Mouse (Mus musculus) MEL (cell line): ENCODE measurements around the gene Prkcb. TPM values are rescaled to one million over a fixed set of nuclear protein-coding genes. Genes with fewer than 3 reads are reported as not detected.

Experiments
- DNase-seq: peaks from one replicate; pipeline ENCODE4 v3.0.0; 2011; ENCODE audit warnings: low read depth, low spot score
- H3K27ac ChIP-seq: 2 replicates; pipeline ENCODE4 v1.5.1; 2012; ENCODE audit warnings: low read depth, mild to moderate bottlenecking, control low read depth, low read length, moderate library complexity; ENCODE audit not compliant: control insufficient read depth
- H3K27me3 ChIP-seq, 2 experiments: fragments of 150-350 bp in 1 of 2; sonication (generic) in 1 of 2; 2 replicates each; pipeline ENCODE4 v1.6.1; 2012; ENCODE audit warnings: low read length in 2 of 2, mild to moderate bottlenecking in 2 of 2, improper control_type of control experiment in 1 of 2, moderate library complexity in 1 of 2; ENCODE audit not compliant: insufficient read depth in 2 of 2, control insufficient read depth in 1 of 2
- H3K36me3 ChIP-seq, 2 experiments: 2 replicates each; pipeline ENCODE4 v1.6.1; 2012 to 2014; ENCODE audit warnings: low read length in 2 of 2, improper control_type of control experiment in 1 of 2, inconsistent platforms in 1 of 2, mild to moderate bottlenecking in 1 of 2; ENCODE audit not compliant: insufficient read depth in 2 of 2, control insufficient read depth in 1 of 2
- H3K4me1 ChIP-seq, 2 experiments: fragments of 150-350 bp in 1 of 2; sonication (generic) in 1 of 2; 2 replicates each; pipeline ENCODE4 v1.6.1; 2012; ENCODE audit warnings: low read length in 2 of 2, improper control_type of control experiment in 1 of 2, mild to moderate bottlenecking in 1 of 2; ENCODE audit not compliant: insufficient read depth in 2 of 2, control insufficient read depth in 1 of 2
- H3K4me3 ChIP-seq, 2 experiments: fragments of 150-350 bp in 1 of 2; sonication (generic) in 1 of 2; 2 replicates each; pipeline ENCODE4 v1.5.1; 2012; ENCODE audit warnings: low read depth in 2 of 2, low read length in 2 of 2, mild to moderate bottlenecking in 2 of 2, moderate library complexity in 2 of 2, control low read depth in 1 of 2, improper control_type of control experiment in 1 of 2; ENCODE audit not compliant: control insufficient read depth in 1 of 2, insufficient read depth in 1 of 2
- H3K79me2 ChIP-seq: 2 replicates; pipeline ENCODE4 v1.6.1; 2012; ENCODE audit warnings: mild to moderate bottlenecking, low read length, moderate library complexity; ENCODE audit not compliant: control insufficient read depth, poor library complexity, insufficient read depth
- H3K9ac ChIP-seq: 2 replicates; pipeline ENCODE4 v1.6.1; 2012; ENCODE audit warnings: low read depth, mild to moderate bottlenecking, control low read depth, low read length, moderate library complexity; ENCODE audit not compliant: control insufficient read depth, poor library complexity, severe bottlenecking
- H3K9me3 ChIP-seq: fragments of 150-350 bp; sonication (generic); replicated peaks from 2 replicates; pipeline ENCODE4 v1.6.1; 2012; ENCODE audit warnings: mild to moderate bottlenecking, low read length, improper control_type of control experiment, moderate library complexity; ENCODE audit not compliant: insufficient read depth
- BHLHE40 ChIP-seq: IDR thresholded peaks from 2 replicates; pipeline ENCODE4 v1.6.1; 2012; ENCODE audit warnings: low read depth, mild to moderate bottlenecking, inconsistent platforms, low read length, improper control_type of control experiment, borderline replicate concordance
- CHD1 ChIP-seq: IDR thresholded peaks from 2 replicates; pipeline ENCODE4 v1.6.1; 2012; ENCODE audit warnings: low read depth, mild to moderate bottlenecking, inconsistent platforms, low read length, improper control_type of control experiment
- ELF1 ChIP-seq: IDR thresholded peaks from 2 replicates; pipeline ENCODE4 v1.6.1; 2014; ENCODE audit warnings: low read depth, mild to moderate bottlenecking, inconsistent platforms, low read length, improper control_type of control experiment, moderate library complexity
- GABPA ChIP-seq: IDR thresholded peaks from 2 replicates; pipeline ENCODE4 v1.6.1; 2012; ENCODE audit warnings: low read depth, mild to moderate bottlenecking, inconsistent platforms, low read length, improper control_type of control experiment, moderate library complexity
- HCFC1 ChIP-seq: IDR thresholded peaks from 2 replicates; pipeline ENCODE4 v1.6.1; 2012; ENCODE audit warnings: low read depth, mild to moderate bottlenecking, inconsistent platforms, low read length, improper control_type of control experiment, moderate library complexity
- MAZ ChIP-seq: IDR thresholded peaks from 2 replicates; pipeline ENCODE4 v1.6.1; 2012; ENCODE audit warnings: low read depth, mild to moderate bottlenecking, inconsistent platforms, low read length, improper control_type of control experiment
- MEF2A ChIP-seq: IDR thresholded peaks from 2 replicates; pipeline ENCODE4 v1.6.1; 2014; ENCODE audit warnings: low read depth, mild to moderate bottlenecking, inconsistent platforms, low read length, improper control_type of control experiment; ENCODE audit not compliant: poor library complexity, insufficient replicate concordance, severe bottlenecking; ENCODE audit errors: extremely low read depth
- MXI1 ChIP-seq: IDR thresholded peaks from 2 replicates; pipeline ENCODE4 v1.6.1; 2011; ENCODE audit warnings: mild to moderate bottlenecking, low read depth, low read length, improper control_type of control experiment
- POLR2AphosphoS2 ChIP-seq: IDR thresholded peaks from 2 replicates; pipeline ENCODE4 v1.6.1; 2011; ENCODE audit warnings: low read length, improper control_type of control experiment
- RAD21 ChIP-seq: IDR thresholded peaks from 2 replicates; pipeline ENCODE4 v1.6.1; 2011; ENCODE audit warnings: mild to moderate bottlenecking, low read depth, low read length, improper control_type of control experiment
- RCOR1 ChIP-seq: IDR thresholded peaks from 2 replicates; pipeline ENCODE4 v1.6.1; 2012; ENCODE audit warnings: low read depth, mild to moderate bottlenecking, inconsistent platforms, low read length, improper control_type of control experiment
- TAL1 ChIP-seq: IDR thresholded peaks from 2 replicates; pipeline ENCODE4 v1.6.1; 2012; ENCODE audit warnings: mild to moderate bottlenecking, inconsistent platforms, low read length, moderate library complexity, mixed read lengths
- TCF12 ChIP-seq: IDR thresholded peaks from 2 replicates; pipeline ENCODE4 v1.6.1; 2014; ENCODE audit warnings: low read depth, mild to moderate bottlenecking, inconsistent platforms, low read length, improper control_type of control experiment, moderate library complexity
- USF2 ChIP-seq, 2 experiments: IDR thresholded peaks; 2 replicates each; pipeline ENCODE4 v1.6.1; 2011 to 2012; ENCODE audit warnings: improper control_type of control experiment in 2 of 2, low read length in 2 of 2, borderline replicate concordance in 1 of 2, inconsistent platforms in 1 of 2, low read depth in 1 of 2, mild to moderate bottlenecking in 1 of 2; ENCODE audit not compliant: insufficient read depth in 1 of 2
- ZKSCAN1 ChIP-seq: IDR thresholded peaks from 2 replicates; pipeline ENCODE4 v1.6.1; 2012; ENCODE audit warnings: low read depth, mild to moderate bottlenecking, inconsistent platforms, low read length, improper control_type of control experiment, moderate library complexity
- ZMIZ1 ChIP-seq: IDR thresholded peaks from 2 replicates; pipeline ENCODE4 v1.6.1; 2012; ENCODE audit warnings: low read depth, mild to moderate bottlenecking, inconsistent platforms, low read length, improper control_type of control experiment, moderate library complexity
- polyA plus RNA-seq, 2 experiments: library from polyadenylated mRNA; stranded (reverse) in 1 of 2; unstranded in 1 of 2; fragments of >175 nt in 1 of 2; fragments of >200 nt in 1 of 2; gene quantifications; 2 replicates each; pipeline versions ENCODE4 v1.2.1 to v1.2.4; 2012; ENCODE audit warnings: low replicate concordance in 2 of 2, low read depth in 1 of 2; ENCODE audit not compliant: insufficient read length in 2 of 2, insufficient read depth in 1 of 2, missing spikeins in 1 of 2
- total RNA-seq: library from RNA; depleted of rRNA; stranded (reverse); fragments of 300-350 nt; gene quantifications from 2 replicates; pipeline ENCODE4 v1.2.3, GENCODE M21; 2012

The Prkcb gene
- total and polyA plus RNA-seq, 3 experiments, result not detected

- H3K79me2 ChIP-seq, result no peaks in the 10 kb centered on the region
- no peaks in the 10 kb centered on the region for H3K27me3 ChIP-seq
- H3K27ac ChIP-seq, result no peak overlapping the region
- H3K4me1 ChIP-seq, result no peaks in the 10 kb centered on the region
- no peak overlapping the region for H3K4me3 ChIP-seq
- H3K36me3 ChIP-seq, result no peaks in the 10 kb centered on the region
- TF ChIP-seq POLR2AphosphoS2, result no peak
- TF ChIP-seq RCOR1, result no peak
- TF ChIP-seq TCF12, result no peak
- TF ChIP-seq MAZ, result no peak
- no peak for TF ChIP-seq TAL1
- no peak for TF ChIP-seq USF2 (IDR thresholded peaks at IDR 0.05; ENCODE audit: borderline replicate concordance in 1 of 2, insufficient read depth in 1 of 2, low read depth in 1 of 2, low read length in 2 of 2)
- no peak for DNase-seq
- no peak overlapping the region for H3K9ac ChIP-seq
- H3K9me3 ChIP-seq, result no peaks in the 10 kb centered on the region
Measured at GRCm38 (mm10) chr7:122610161-122610560, 321.6 kb downstream of the Prkcb start.

- no peaks in the 10 kb centered on the region for H3K79me2 ChIP-seq
- H3K27ac ChIP-seq, result no peak overlapping the region
- no peak overlapping the region for H3K4me3 ChIP-seq
- H3K4me1 ChIP-seq, result no peaks in the 10 kb centered on the region
- H3K36me3 ChIP-seq, result no peaks in the 10 kb centered on the region
- H3K9ac ChIP-seq, result no peak overlapping the region
- H3K9me3 ChIP-seq, result no peaks in the 10 kb centered on the region
- DNase-seq, result no peak
- no peak for TF ChIP-seq MXI1
- TF ChIP-seq BHLHE40, result no peak
- no peak for TF ChIP-seq ZKSCAN1
- TF ChIP-seq RAD21, result no peak
- no peak for TF ChIP-seq CHD1
- TF ChIP-seq HCFC1, result no peak
- no peak for TF ChIP-seq ZMIZ1
- TF ChIP-seq ELF1, result no peak
- no peak for TF ChIP-seq GABPA
- TF ChIP-seq MEF2A, result no peak
- no peak for TF ChIP-seq TAL1
- no peak for TF ChIP-seq TCF12
- no peaks in the 10 kb centered on the region for H3K27me3 ChIP-seq
Measured at GRCm38 (mm10) chr7:122613876-122614275, 325.3 kb downstream of the Prkcb start.
